Comparison of ENCODE assay signal across 31 mouse cellular contexts in genomic region chr2:59425876-59426275, GRCm38 (mm10). TPM values are rescaled to one million over a fixed set of nuclear protein-coding genes. Genes with fewer than 3 reads are reported as not detected.
A peak's percentile ranks its signal among the peaks of the same experiment; 100 is the strongest.
DNase-seq lines count a peak whose midpoint lies in the region; ATAC-seq and TF ChIP-seq lines count a peak whose summit lies in the region.
"Had no signal": no experiment of that assay in that cellular context is flagged by ENCODE, and none has a peak within 500 bp of the region (broad histone marks: within the 10 kb centered on the region; RNA-seq: fewer than 3 reads in every experiment).

No protein-coding gene starts in this region.

- peaks cover 11% of the 10 kb centered on the region for H3K4me1 ChIP-seq in heart, adult 2 months (ENCODE audit: control insufficient read depth, insufficient read depth, low read length)
- H3K4me1 ChIP-seq in heart, postnatal 0 days (ENCODE audit: control insufficient read depth, insufficient read depth): no peaks in the 10 kb centered on the region
- H3K4me1 ChIP-seq in heart, embryonic 12.5 days (replicated peaks): peaks cover 6% of the 10 kb centered on the region; the same call in 1 of the 2 replicates
- H3K4me1 ChIP-seq in bone marrow macrophage, adult 2 months (ENCODE audit: control insufficient read depth, insufficient read depth, low read length): peaks cover 17% of the 10 kb centered on the region
- H3K4me1 ChIP-seq: forebrain, embryonic 12.5 days; forebrain, embryonic 15.5 days; hindbrain, embryonic 10.5 days; hindbrain, embryonic 13.5 days; intestine, embryonic 15.5 days had no signal

- no peak for TF ChIP-seq POLR2A in heart, adult 2 months (IDR thresholded peaks at IDR 0.05; ENCODE audit: insufficient read depth, low read depth, low read length)
- TF ChIP-seq POLR2A in bone marrow macrophage, adult 2 months (IDR thresholded peaks at IDR 0.05; ENCODE audit: borderline replicate concordance, low read depth, low read length): no peak

- DNase-seq in heart, adult 2 months: peak in 1 of 2 experiments; percentile 41
- DNase-seq in heart, postnatal 25 days (ENCODE audit: low spot score): no peak
- peak; percentile 12 for DNase-seq in heart, postnatal 0 days (ENCODE audit: low spot score)
- DNase-seq in 416B (ENCODE audit: low read depth): peak; percentile 15
- DNase-seq in right cerebral cortex, postnatal 25 days: no peak
- DNase-seq: adrenal gland, adult 8-10 months; adrenal gland, postnatal 25 days; cerebellum, adult 11 months; cerebellum, adult 2 months; cerebellum, adult 9-11 months; cerebellum, postnatal 36 days; embryo, embryonic 11 days; gastrocnemius, postnatal 10 days; heart, postnatal 36 days; kidney, adult 11 months had no signal

- ATAC-seq in heart, postnatal 0 days (ENCODE audit: insufficient read depth, low read depth): 0 out of 2 replicates have a peak, but pooled peaks have one; percentile 33
- no peak for ATAC-seq in heart, embryonic 12.5 days (ENCODE audit: insufficient number of reproducible peaks, low FRiP score)
- no peak for ATAC-seq in megakaryocyte, adult 5-6 weeks (ENCODE audit: poor library complexity, severe bottlenecking)
- ATAC-seq: activated CD4-positive, CD25-positive, alpha-beta regulatory T cell, adult 4 months; forebrain, embryonic 15.5 days; hindbrain, embryonic 16.5 days; intestine, embryonic 15.5 days had no signal

- no peaks in the 10 kb centered on the region for H3K79me2 ChIP-seq in heart, adult 2 months (replicated peaks; ENCODE audit: control insufficient read depth, insufficient read depth, low read length)

- no peak overlapping the region for H3K4me3 ChIP-seq in heart, adult 2 months
- no peak overlapping the region for H3K4me3 ChIP-seq in heart, postnatal 0 days (ENCODE audit: low read depth, low read length)
- H3K4me3 ChIP-seq in heart, embryonic 12.5 days: no peak overlapping the region
- H3K4me3 ChIP-seq in bone marrow macrophage, adult 2 months (ENCODE audit: insufficient read depth, low read length): no peak overlapping the region
- H3K4me3 ChIP-seq: embryonic facial prominence, embryonic 10.5 days; embryonic facial prominence, embryonic 13.5 days; erythroblast, embryonic 14.5 days; forebrain, embryonic 12.5 days; forebrain, embryonic 15.5 days; heart, embryonic 15.5 days; hindbrain, embryonic 10.5 days; hindbrain, embryonic 13.5 days; intestine, embryonic 15.5 days had no signal

- H3K4me2 ChIP-seq in heart, postnatal 0 days (ENCODE audit: low read depth, low read length): no peak overlapping the region
- no peak overlapping the region for H3K4me2 ChIP-seq in heart, embryonic 12.5 days
- H3K4me2 ChIP-seq: embryonic facial prominence, embryonic 13.5 days; forebrain, embryonic 12.5 days; forebrain, embryonic 15.5 days; heart, embryonic 15.5 days; hindbrain, embryonic 13.5 days; intestine, embryonic 15.5 days had no signal

- TF ChIP-seq CTCF in heart, adult 2 months (IDR thresholded peaks at IDR 0.05): no peak
- TF ChIP-seq CTCF in heart, postnatal 0 days (IDR thresholded peaks at IDR 0.05; ENCODE audit: low read depth): no peak
- TF ChIP-seq CTCF in bone marrow macrophage, adult 2 months (IDR thresholded peaks at IDR 0.05; ENCODE audit: low read depth, low read length): no peak

- WGBS in heart, adult 2 months: 28% methylated on average over 4 of the region's 4 CpGs
- whole genome bisulfite sequencing in heart, postnatal 0 days: 61% methylated on average over 4 of the region's 4 CpGs
- WGBS in heart, embryonic 12.5 days: 84% methylated on average over 4 of the region's 4 CpGs

- intact Hi-C loops in heart, adult 2 months (cut with DNase I): loop anchor here (1.0 kb wide), 1 partner anchor 25 kb away; no protein-coding TSS in a partner anchor
- intact Hi-C loops in heart, postnatal 25 days (cut with DNase I): loop anchor here (1.0 kb wide), 1 partner anchor 25 kb away; no protein-coding TSS in a partner anchor

- H3K9me3 ChIP-seq in heart, postnatal 0 days (replicated peaks; ENCODE audit: control insufficient read depth, low read length): no peaks in the 10 kb centered on the region
- H3K9me3 ChIP-seq in heart, embryonic 12.5 days (replicated peaks): no peaks in the 10 kb centered on the region
- H3K9me3 ChIP-seq: embryonic facial prominence, embryonic 10.5 days; embryonic facial prominence, embryonic 13.5 days; forebrain, embryonic 12.5 days; forebrain, embryonic 15.5 days; heart, embryonic 15.5 days; hindbrain, embryonic 10.5 days; hindbrain, embryonic 13.5 days; intestine, embryonic 15.5 days had no signal

- H3K9ac ChIP-seq in heart, adult 2 months (ENCODE audit: low read depth, low read length): no peak overlapping the region
- no peak overlapping the region for H3K9ac ChIP-seq in heart, postnatal 0 days (replicated peaks; ENCODE audit: low read depth, low read length)
- H3K9ac ChIP-seq in heart, embryonic 12.5 days: no peak overlapping the region
- H3K9ac ChIP-seq: embryonic facial prominence, embryonic 13.5 days; forebrain, embryonic 12.5 days; forebrain, embryonic 15.5 days; heart, embryonic 15.5 days; hindbrain, embryonic 13.5 days; intestine, embryonic 15.5 days had no signal

- no peaks in the 10 kb centered on the region for H3K27me3 ChIP-seq in heart, adult 2 months (ENCODE audit: control insufficient read depth, insufficient read depth, low read length)
- H3K27me3 ChIP-seq in heart, postnatal 0 days (ENCODE audit: control insufficient read depth, insufficient read depth, low read length): no peaks in the 10 kb centered on the region
- H3K27me3 ChIP-seq in heart, embryonic 12.5 days (replicated peaks): no peaks in the 10 kb centered on the region
- H3K27me3 ChIP-seq: embryonic facial prominence, embryonic 13.5 days; forebrain, embryonic 12.5 days; forebrain, embryonic 15.5 days; heart, embryonic 15.5 days; hindbrain, embryonic 13.5 days; intestine, embryonic 15.5 days had no signal

- H3K27ac ChIP-seq in heart, adult 2 months: peak overlapping the region; percentile 92
- H3K27ac ChIP-seq in heart, postnatal 0 days (ENCODE audit: low read depth): peak overlapping the region; percentile 46
- H3K27ac ChIP-seq in heart, embryonic 12.5 days (ENCODE audit: poor library complexity, severe bottlenecking): no peak overlapping the region
- peak overlapping the region; percentile 46; the same call in 1 of the 2 replicates for H3K27ac ChIP-seq in bone marrow macrophage, adult 2 months (ENCODE audit: insufficient read depth, low read depth, low read length)
- H3K27ac ChIP-seq: embryonic facial prominence, embryonic 10.5 days; embryonic facial prominence, embryonic 13.5 days; forebrain, embryonic 12.5 days; forebrain, embryonic 15.5 days; heart, embryonic 15.5 days; hindbrain, embryonic 10.5 days; hindbrain, embryonic 13.5 days; intestine, embryonic 15.5 days had no signal

- H3K36me3 ChIP-seq in heart, adult 2 months (ENCODE audit: control insufficient read depth, insufficient read depth, low read length): peaks cover under 1% of the 10 kb centered on the region; the same call in 1 of the 2 replicates
- no peaks in the 10 kb centered on the region for H3K36me3 ChIP-seq in heart, postnatal 0 days (replicated peaks; ENCODE audit: control insufficient read depth, insufficient read depth, low read length)
- no peaks in the 10 kb centered on the region for H3K36me3 ChIP-seq in heart, embryonic 12.5 days
- H3K36me3 ChIP-seq: embryonic facial prominence, embryonic 10.5 days; embryonic facial prominence, embryonic 13.5 days; forebrain, embryonic 12.5 days; forebrain, embryonic 15.5 days; heart, embryonic 15.5 days; hindbrain, embryonic 10.5 days; hindbrain, embryonic 13.5 days; intestine, embryonic 15.5 days had no signal

- no peak for TF ChIP-seq EP300 in heart, adult 2 months (IDR thresholded peaks at IDR 0.05; ENCODE audit: insufficient read depth, low read depth, low read length)
- no peak for TF ChIP-seq EP300 in heart, postnatal 0 days (IDR thresholded peaks at IDR 0.05; ENCODE audit: low read depth)

RNA-seq across cellular contexts. Expression of gene Dapl1, which starts 58.6 kb away (rescaled TPM):
- total RNA-seq in heart, adult 2 months (2021): not detected
- polyA plus RNA-seq in heart, adult 2 months (2012; rRNA removed): not detected in 2 replicates
- not detected for total RNA-seq in heart, postnatal 25 days (2021)
- not detected in 2 replicates for total RNA-seq in heart, postnatal 0 days (2014; rRNA removed; ENCODE audit: low replicate concordance)
- polyA plus RNA-seq in heart, postnatal 0 days (2015; fragmentation: Nextera tagmentation; extraction: Ambion mirVana): 1.2 and 1.9 TPM in 2 replicates
- polyA plus RNA-seq in heart, embryonic 12.5 days (2016; fragmentation: Nextera tagmentation; extraction: Ambion mirVana): 0.43 TPM in 1 of 2 replicates, not detected in the other
- polyA plus RNA-seq in bone marrow macrophage, adult 2 months (2012; ENCODE audit: insufficient read depth, insufficient read length, missing spikeins): not detected in 2 replicates
- 0.43 TPM in 1 of 2 replicates, not detected in the other for total RNA-seq in megakaryocyte, adult 5-6 weeks (2015)
- total RNA-seq in megakaryocyte, adult 5-6 weeks (2017): 0.66 TPM in 1 of 2 replicates, not detected in the other
- total RNA-seq: adrenal gland, adult 8-10 months; ES-E14; gastrocnemius, postnatal 10 days; gastrocnemius, postnatal 4 days; heart, postnatal 36 days had no signal
- polyA plus RNA-seq: erythroblast, embryonic 14.5 days; forebrain, embryonic 15.5 days; hindbrain, embryonic 13.5 days had no signal

Comparison
In these comparisons a context has a peak if more than half of its experiments do, and no peak if none do; other contexts are left out.
1. DNase-seq: peak in heart, postnatal 0 days (single experiment) and 416B (single experiment); none in heart, postnatal 25 days (single experiment) and right cerebral cortex, postnatal 25 days (single experiment).